Mouse (Mus musculus) embryonic facial prominence, embryonic 12.5 days (tissue): ENCODE data around the gene Cpm. TPM values are rescaled to one million over a fixed set of nuclear protein-coding genes. Genes with fewer than 3 reads are reported as not detected.

ENCODE experiments used
- ATAC-seq: fragments of 200-750 bp; cut with Nextera tagmentation; 2 replicates; pipeline ENCODE4 v1.8.0; 2017; ENCODE audit not compliant: insufficient number of reproducible peaks, insufficient read depth, low FRiP score, low TSS enrichment
- H3K27ac ChIP-seq: fragments of 300-500 bp; sonication (generic); 2 replicates; pipeline ENCODE4 v1.5.1; 2016; ENCODE audit warnings: mild to moderate bottlenecking
- H3K27me3 ChIP-seq: fragments of 300-500 bp; sonication (generic); 2 replicates; pipeline ENCODE4 v1.6.1; 2016; ENCODE audit warnings: mild to moderate bottlenecking, moderate library complexity
- H3K36me3 ChIP-seq: fragments of 300-500 bp; sonication (generic); 2 replicates; pipeline ENCODE4 v1.6.1; 2016; ENCODE audit warnings: mild to moderate bottlenecking
- H3K4me1 ChIP-seq: fragments of 300-500 bp; sonication (generic); 2 replicates; pipeline ENCODE4 v1.6.1; 2016
- H3K4me2 ChIP-seq: fragments of 300-500 bp; sonication (generic); replicated peaks from 2 replicates; pipeline ENCODE4 v1.6.1; 2016; ENCODE audit warnings: mild to moderate bottlenecking, moderate library complexity
- H3K4me3 ChIP-seq: fragments of 300-500 bp; sonication (generic); 2 replicates; pipeline ENCODE4 v1.5.1; 2016; ENCODE audit warnings: mild to moderate bottlenecking
- H3K9ac ChIP-seq: fragments of 300-500 bp; sonication (generic); 2 replicates; pipeline ENCODE4 v1.6.1; 2016; ENCODE audit warnings: mild to moderate bottlenecking, moderate library complexity
- H3K9me3 ChIP-seq: fragments of 300-500 bp; sonication (generic); 2 replicates; pipeline ENCODE4 v1.6.1; 2016; ENCODE audit warnings: mild to moderate bottlenecking, moderate library complexity
- WGBS: fragments of 180-500 bp; shearing (Covaris S2); methylation state at CpG from one replicate; pipeline ENCODE4 v1.1.7; 2016; 5-methylcytosine and 5-hydroxymethylcytosine counted together
- polyA plus RNA-seq: library from polyadenylated mRNA; unstranded; fragments of >200 nt; fragmentation: Nextera tagmentation; extraction: Ambion mirVana; gene quantifications from 2 replicates; pipeline ENCODE4 v1.2.1, GENCODE M21; 2016

Gene Cpm
- polyA plus RNA-seq, 1 experiment from 2014 or later: 20.4 TPM

DNA sequence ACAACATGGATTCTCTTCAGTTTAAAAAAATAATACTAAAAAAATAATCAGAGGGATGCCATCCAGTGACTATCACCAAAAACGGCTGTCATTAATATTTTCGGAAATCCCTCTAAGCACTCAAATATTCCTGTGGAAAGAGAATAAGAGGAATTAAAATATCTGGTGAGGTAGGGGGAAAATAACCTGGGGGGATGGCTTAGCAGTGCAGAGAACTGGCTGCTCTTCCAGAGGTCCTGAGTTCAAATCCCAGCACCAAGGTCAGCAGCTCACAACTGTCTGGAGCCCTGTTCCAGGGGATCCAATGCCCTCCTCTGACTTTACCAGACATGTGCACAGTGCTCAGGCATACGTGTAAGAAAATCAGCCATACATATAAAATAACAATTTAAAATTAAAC is 37.1 kb downstream of the Cpm start:
- Histone ChIP-seq H3K4me2 (no peak overlapping the region), H3K27ac (no peak overlapping the region), H3K27me3 (no peaks in the 10 kb centered on the region), H3K36me3 (no peaks in the 10 kb centered on the region), H3K4me1 (peaks cover 26% of the 10 kb centered on the region), H3K9me3 (no peaks in the 10 kb centered on the region), H3K9ac (no peak overlapping the region), H3K4me3 (no peak overlapping the region)
- WGBS: 87% methylated on average over 3 of the region's 3 CpGs
- no peak for ATAC-seq

- H3K4me1 ChIP-seq: peaks cover 26% of the 10 kb centered on the region
- no peak overlapping the region for H3K4me3 ChIP-seq
- no peak for ATAC-seq
- 95% methylated on average over 9 of the region's 9 CpGs for whole genome bisulfite sequencing
- no peak overlapping the region for H3K9ac ChIP-seq
- no peaks in the 10 kb centered on the region for H3K9me3 ChIP-seq
- H3K27me3 ChIP-seq: no peaks in the 10 kb centered on the region
- no peaks in the 10 kb centered on the region for H3K36me3 ChIP-seq
- no peak overlapping the region for H3K27ac ChIP-seq
- no peak overlapping the region for H3K4me2 ChIP-seq
These were observed 37.8 kb downstream of the Cpm start for GRCm38 (mm10) chr10:117666947-117667630.

DNA sequence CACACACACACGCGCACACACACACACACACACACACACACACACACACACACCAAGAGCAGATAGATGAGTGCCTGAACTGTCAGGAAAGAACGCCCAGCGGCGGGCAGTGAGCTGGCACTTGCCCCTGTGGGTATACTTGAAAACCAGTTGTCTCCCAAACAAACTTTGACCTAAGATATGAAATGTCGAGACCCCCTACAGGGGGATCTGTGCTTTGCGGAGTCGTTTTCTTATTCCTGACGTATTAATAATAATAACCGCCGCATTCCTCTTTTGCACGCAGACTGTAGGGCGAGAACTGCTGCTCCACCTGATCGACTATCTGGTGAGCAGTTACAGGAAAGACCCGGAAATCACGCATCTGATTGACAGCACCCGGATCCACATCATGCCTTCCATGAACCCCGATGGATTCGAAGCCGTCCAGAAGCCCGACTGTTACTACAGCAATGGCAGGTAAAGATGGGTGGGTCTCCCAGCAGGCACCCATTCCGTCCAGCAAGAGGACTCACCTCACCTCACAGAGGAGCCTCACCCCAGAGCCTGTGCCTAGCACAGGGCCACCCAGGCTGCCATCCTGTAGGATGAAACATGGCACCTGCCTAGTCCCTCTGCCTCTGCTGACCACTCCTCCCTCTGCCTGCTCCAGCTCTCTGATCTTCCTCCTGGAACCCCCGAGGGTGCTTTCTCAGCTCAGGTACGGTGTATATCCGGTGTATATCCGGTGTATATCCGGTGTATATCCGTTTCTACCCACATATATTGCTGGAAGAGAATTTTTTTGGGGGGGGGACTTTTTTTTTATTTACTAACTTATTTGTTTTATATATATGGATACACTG is 38.6 kb downstream of the Cpm start:
- WGBS: 95% methylated on average over 28 of the region's 28 CpGs
- Histone ChIP-seq H3K27me3 (no peaks in the 10 kb centered on the region), H3K9ac (no peak overlapping the region), H3K27ac (no peak overlapping the region), H3K4me1 (peaks cover 26% of the 10 kb centered on the region), H3K9me3 (no peaks in the 10 kb centered on the region), H3K36me3 (no peaks in the 10 kb centered on the region), H3K4me3 (no peak overlapping the region), H3K4me2 (no peak overlapping the region)
- no peak for ATAC-seq

GRCm38 (mm10) chr10:117668546-117669300 is 39.4 kb downstream of the Cpm start:
- Histone ChIP-seq H3K9me3 (no peaks in the 10 kb centered on the region), H3K27ac (peak overlapping the region; percentile 65), H3K4me2 (no peak overlapping the region), H3K9ac (no peak overlapping the region), H3K4me3 (no peak overlapping the region), H3K27me3 (no peaks in the 10 kb centered on the region), H3K4me1 (peaks cover 19% of the 10 kb centered on the region), H3K36me3 (no peaks in the 10 kb centered on the region)
- no peak for ATAC-seq
- 79% methylated on average over 10 of the region's 10 CpGs for WGBS

DNA sequence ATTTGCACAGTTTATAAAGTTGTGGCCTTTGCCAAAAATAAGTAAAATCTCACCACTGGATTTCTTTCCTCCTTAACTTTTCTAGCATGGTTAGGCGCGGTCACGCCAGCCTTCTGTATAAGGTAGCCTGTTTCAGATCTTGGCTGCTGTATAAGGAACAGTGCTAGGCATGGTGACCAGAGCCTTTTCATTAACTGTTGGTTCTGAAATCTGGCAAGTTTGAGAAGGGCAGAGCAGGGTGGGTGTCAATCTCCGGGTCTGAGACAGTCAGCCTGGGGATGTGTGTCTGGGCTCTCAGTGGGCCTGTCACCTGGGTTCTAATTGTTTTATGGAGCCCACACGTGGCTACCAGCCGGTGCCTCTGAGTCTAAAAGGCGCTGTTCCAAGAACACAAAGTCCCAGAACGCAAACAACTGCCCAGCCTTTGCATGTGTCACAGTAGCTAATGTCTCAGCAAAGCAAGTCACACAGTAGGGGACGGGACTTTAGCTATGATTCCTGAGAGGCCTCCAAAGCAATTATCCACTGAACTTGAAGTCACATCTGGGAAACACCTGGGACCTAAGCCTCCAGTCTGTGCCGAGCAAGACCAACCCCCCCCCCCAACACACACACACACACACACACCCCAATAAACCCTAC is 40.3 kb downstream of the Cpm start:
- Histone ChIP-seq H3K27ac (peak overlapping the region; percentile 65), H3K9ac (no peak overlapping the region), H3K36me3 (no peaks in the 10 kb centered on the region), H3K9me3 (no peaks in the 10 kb centered on the region), H3K4me1 (peaks cover 14% of the 10 kb centered on the region), H3K27me3 (no peaks in the 10 kb centered on the region), H3K4me3 (no peak overlapping the region), H3K4me2 (no peak overlapping the region)
- peak; percentile 53; the same call in 1 of the 2 replicates for ATAC-seq
- 41% methylated on average over 10 of the region's 10 CpGs for WGBS

GRCm38 (mm10) chr10:117670092-117670491 is 40.8 kb downstream of the Cpm start:
- Histone ChIP-seq H3K27me3 (no peaks in the 10 kb centered on the region), H3K9me3 (no peaks in the 10 kb centered on the region), H3K4me3 (no peak overlapping the region), H3K36me3 (no peaks in the 10 kb centered on the region), H3K9ac (no peak overlapping the region), H3K4me2 (no peak overlapping the region), H3K4me1 (peaks cover 14% of the 10 kb centered on the region), H3K27ac (no peak overlapping the region)
- WGBS: 52% methylated on average over 3 of the region's 3 CpGs
- no peak for ATAC-seq

GRCm38 (mm10) chr10:117670791-117671190 is 41.5 kb downstream of the Cpm start:
- Histone ChIP-seq H3K4me2 (no peak overlapping the region), H3K4me1 (peaks cover 18% of the 10 kb centered on the region), H3K27me3 (no peaks in the 10 kb centered on the region), H3K9me3 (no peaks in the 10 kb centered on the region), H3K27ac (no peak overlapping the region), H3K9ac (no peak overlapping the region), H3K4me3 (no peak overlapping the region), H3K36me3 (no peaks in the 10 kb centered on the region)
- WGBS: 86% methylated on average over 5 of the region's 5 CpGs
- ATAC-seq: no peak

GRCm38 (mm10) chr10:117671266-117671665 is 42.0 kb downstream of the Cpm start:
- ATAC-seq: no peak
- no peak overlapping the region for H3K27ac ChIP-seq
- H3K27me3 ChIP-seq: no peaks in the 10 kb centered on the region
- H3K4me2 ChIP-seq: no peak overlapping the region
- no peaks in the 10 kb centered on the region for H3K36me3 ChIP-seq
- H3K9ac ChIP-seq: no peak overlapping the region
- 81% methylated on average over 9 of the region's 9 CpGs for WGBS
- no peak overlapping the region for H3K4me3 ChIP-seq
- no peaks in the 10 kb centered on the region for H3K9me3 ChIP-seq
- peaks cover 23% of the 10 kb centered on the region for H3K4me1 ChIP-seq

GRCm38 (mm10) chr10:117671930-117672666 is 42.8 kb downstream of the Cpm start:
- Histone ChIP-seq H3K4me3 (no peak overlapping the region), H3K4me1 (peaks cover 24% of the 10 kb centered on the region), H3K9ac (no peak overlapping the region), H3K36me3 (no peaks in the 10 kb centered on the region), H3K27ac (no peak overlapping the region), H3K27me3 (no peaks in the 10 kb centered on the region), H3K9me3 (no peaks in the 10 kb centered on the region), H3K4me2 (no peak overlapping the region)
- ATAC-seq: no peak
- 86% methylated on average over 13 of the region's 13 CpGs for WGBS

- no peak for ATAC-seq
- no peak overlapping the region for H3K27ac ChIP-seq
- 38% methylated on average over 7 of the region's 7 CpGs for whole genome bisulfite sequencing
These were observed 43.4 kb downstream of the Cpm start for GRCm38 (mm10) chr10:117672693-117673092.

DNA sequence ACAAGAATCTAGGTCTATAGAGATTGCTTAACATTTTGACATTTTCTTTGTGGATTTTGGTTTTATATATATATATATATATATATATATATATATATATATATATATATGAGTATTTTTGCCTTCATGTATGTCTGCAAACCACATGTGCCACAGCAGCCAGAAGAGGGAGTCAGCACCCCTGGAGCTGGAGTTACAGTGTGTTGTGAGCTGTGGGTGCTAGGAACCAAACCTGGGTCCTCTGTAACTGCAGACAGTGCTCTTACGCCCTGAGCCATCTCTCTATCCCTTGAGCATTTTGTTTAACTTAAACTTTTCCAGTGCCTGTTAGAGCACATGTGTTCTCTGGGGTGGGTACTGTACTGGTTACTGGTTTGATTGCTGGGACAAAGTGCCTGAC is 44.6 kb downstream of the Cpm start:
- no peak for ATAC-seq
- Histone ChIP-seq H3K27ac (no peak overlapping the region), H3K4me2 (no peak overlapping the region), H3K27me3 (no peaks in the 10 kb centered on the region), H3K9me3 (no peaks in the 10 kb centered on the region), H3K36me3 (no peaks in the 10 kb centered on the region), H3K9ac (no peak overlapping the region), H3K4me1 (peaks cover 23% of the 10 kb centered on the region), H3K4me3 (no peak overlapping the region)
- 85% methylated on average over 1 of the region's 1 CpGs for WGBS

More at GRCm38 (mm10) chr10:117672693-117673092, 43.4 kb downstream of the Cpm start:
- no peaks in the 10 kb centered on the region for H3K27me3 ChIP-seq
- H3K36me3 ChIP-seq: no peaks in the 10 kb centered on the region
- no peaks in the 10 kb centered on the region for H3K9me3 ChIP-seq
- peaks cover 24% of the 10 kb centered on the region for H3K4me1 ChIP-seq
- no peak overlapping the region for H3K4me2 ChIP-seq
- no peak overlapping the region for H3K9ac ChIP-seq
- no peak overlapping the region for H3K4me3 ChIP-seq
